Mouse (Mus musculus) kidney, adult 2 months (tissue): Measurements from ENCODE around the gene Tmc6. TPM values are rescaled to one million over a fixed set of nuclear protein-coding genes. Genes with fewer than 3 reads are reported as not detected.

Source experiments
- DNase-seq: peaks from one replicate; pipeline ENCODE4 v3.0.0; 2021
- H3K27ac ChIP-seq: fragments of 200-500 bp; 2 replicates; pipeline ENCODE4 v1.5.1; 2012; ENCODE audit warnings: low read depth, low read length, control low read depth, inconsistent platforms; ENCODE audit not compliant: insufficient read depth
- H3K27me3 ChIP-seq: fragments of 200-500 bp; replicated peaks from 2 replicates; pipeline ENCODE4 v1.6.1; 2012; ENCODE audit warnings: mild to moderate bottlenecking, moderate library complexity, low read length, inconsistent platforms; ENCODE audit not compliant: control insufficient read depth, insufficient read depth
- H3K36me3 ChIP-seq: fragments of 200-500 bp; 2 replicates; pipeline ENCODE4 v1.6.1; 2012; ENCODE audit warnings: mild to moderate bottlenecking, moderate library complexity, low read length, inconsistent platforms; ENCODE audit not compliant: control insufficient read depth, insufficient read depth
- H3K4me1 ChIP-seq: fragments of 200-500 bp; 2 replicates; pipeline ENCODE4 v1.6.1; 2011; ENCODE audit warnings: low read length; ENCODE audit not compliant: control insufficient read depth, insufficient read depth
- H3K4me3 ChIP-seq: fragments of 200-500 bp; 2 replicates; pipeline ENCODE4 v1.5.1; 2011; ENCODE audit warnings: mild to moderate bottlenecking, low read depth, low read length, control low read depth; ENCODE audit not compliant: insufficient read depth
- CTCF ChIP-seq: fragments of 200-500 bp; conservative IDR thresholded peaks from 2 replicates; pipeline ENCODE4 v1.5.1; 2011; ENCODE audit warnings: low read depth, mild to moderate bottlenecking, control low read depth, low read length, moderate library complexity, mixed read lengths; ENCODE audit not compliant: insufficient read depth, insufficient read length
- POLR2A ChIP-seq: fragments of 200-500 bp; IDR thresholded peaks from one replicate; pipeline ENCODE4 v1.6.1; 2011; ENCODE audit warnings: low read depth, low read length, control low read depth
- WGBS: fragments of 180-500 bp; shearing (Covaris S2); methylation state at CpG from one replicate; pipeline ENCODE4 v1.1.7; 2018; 5-methylcytosine and 5-hydroxymethylcytosine counted together
- polyA plus RNA-seq: library from polyadenylated mRNA; depleted of rRNA; stranded (reverse); fragments of >200 nt; gene quantifications from 2 replicates; pipeline ENCODE4 v1.2.3, GENCODE M21; 2012; rRNA removed

Tmc6 gene
- 41.2 and 48.4 TPM in 2 replicates for polyA plus RNA-seq

DNA sequence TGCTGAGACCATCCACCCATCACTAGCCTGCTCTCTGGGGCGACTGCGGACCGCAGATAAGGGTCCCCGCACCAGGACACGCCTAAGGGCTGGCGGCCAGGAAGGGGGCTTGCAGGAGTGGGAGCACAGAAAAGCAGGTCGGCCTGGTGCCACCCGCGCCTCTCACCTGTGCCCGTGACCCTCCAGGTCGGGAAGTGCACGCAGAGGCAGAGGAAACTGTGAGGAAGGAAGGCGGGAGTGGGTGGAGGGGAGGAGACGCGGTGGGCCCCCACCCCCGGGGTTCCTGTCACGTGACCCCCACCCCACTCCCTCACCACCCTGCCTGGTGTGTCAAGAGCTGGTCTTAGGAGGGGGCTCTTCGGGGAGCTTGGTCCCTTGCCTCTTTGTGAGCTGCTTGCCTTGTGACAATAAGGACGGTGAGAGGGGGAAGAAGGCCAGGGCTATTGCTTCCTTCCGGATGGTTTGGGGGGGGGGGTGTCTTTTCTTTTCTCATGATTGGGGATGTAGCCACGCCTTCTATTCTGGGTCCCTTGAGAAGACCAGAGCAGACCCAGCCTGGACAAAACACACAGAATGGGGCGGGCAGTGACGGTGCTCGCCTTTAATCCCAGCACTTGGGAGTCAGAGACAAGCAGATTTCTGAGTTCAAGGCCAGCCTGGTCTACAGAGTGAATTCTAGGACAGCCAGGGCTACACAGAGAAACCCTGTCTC is at the start of gene Tmc6, which contains the start of gene Tmc8:
TSS of gene Tmc6 (minus strand) at position 206 of the 712 bp plus-strand sequence.
TSS of gene Tmc8 (plus strand) at position 84 of the 712 bp plus-strand sequence.
- Histone ChIP-seq H3K4me3 (peak within 1 kb of the TSS; percentile 51), H3K27ac (peak within 1 kb of the TSS; percentile 74), H3K36me3 (no peaks in the 10 kb centered on the region), H3K27me3 (no peaks in the 10 kb centered on the region), H3K4me1 (peaks cover 22% of the 10 kb centered on the region)
- WGBS = 52% methylated on average over 24 of the region's 24 CpGs
- TF ChIP-seq CTCF (no peak), POLR2A (no peak)
- peak; percentile 61 for DNase-seq

- H3K4me1 ChIP-seq = peaks cover 55% of the 10 kb centered on the region
- TF ChIP-seq POLR2A = no peak
- no peak for TF ChIP-seq CTCF
- DNase-seq = no peak
- H3K36me3 ChIP-seq = no peaks in the 10 kb centered on the region
- H3K27ac ChIP-seq = peak overlapping the region; percentile 95
- WGBS = 65% methylated on average over 9 of the region's 9 CpGs
- no peaks in the 10 kb centered on the region for H3K27me3 ChIP-seq
- H3K4me3 ChIP-seq = no peak overlapping the region
These were observed 48.4 kb upstream of the Tmc6 start for GRCm38 (mm10) chr11:117830401-117830800.

- Histone ChIP-seq H3K36me3 (no peaks in the 10 kb centered on the region), H3K27ac (peak overlapping the region; percentile 99), H3K27me3 (no peaks in the 10 kb centered on the region), H3K4me3 (no peak overlapping the region), H3K4me1 (peaks cover 61% of the 10 kb centered on the region)
- DNase-seq = peak; percentile 97
- no peak for TF ChIP-seq POLR2A
- no peak for TF ChIP-seq CTCF
- 18% methylated on average over 2 of the region's 2 CpGs for WGBS
These were observed 47.7 kb upstream of the Tmc6 start for GRCm38 (mm10) chr11:117829671-117830215.

DNA sequence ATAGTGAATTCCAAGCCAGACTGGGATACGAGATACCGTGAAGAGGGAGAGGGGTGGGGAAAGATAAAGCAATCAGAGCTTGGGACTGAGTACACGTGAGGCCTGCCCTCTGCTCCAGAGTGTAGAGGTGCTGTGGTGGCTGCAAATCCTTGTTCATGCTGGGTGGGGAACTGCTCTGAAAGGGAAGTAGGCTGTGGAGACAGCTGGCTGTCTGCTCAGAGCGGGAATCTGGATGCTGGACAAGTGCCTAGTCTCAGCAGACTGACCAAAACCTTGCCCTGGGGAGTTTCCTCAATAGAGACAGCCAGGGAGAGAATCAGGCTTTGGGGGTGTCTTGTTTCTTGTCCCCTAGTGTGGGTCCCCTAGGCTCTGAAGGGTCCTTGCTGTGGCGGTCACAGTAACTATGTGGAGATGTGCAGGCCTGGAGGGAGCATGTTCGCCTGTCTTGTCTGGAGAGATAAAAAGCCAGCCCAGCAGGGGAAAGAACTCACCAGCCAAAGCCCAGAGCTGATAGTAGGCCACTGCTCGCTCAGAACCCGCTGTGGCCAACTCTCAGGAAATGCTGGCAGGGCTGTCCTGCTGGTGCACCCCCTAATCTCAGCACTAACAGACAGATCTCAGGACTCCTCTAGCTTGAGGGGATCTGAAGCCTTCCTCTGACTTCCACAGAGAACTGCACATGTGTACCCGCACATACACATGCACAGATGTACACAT is 47.0 kb upstream of the Tmc6 start:
- peaks cover 61% of the 10 kb centered on the region for H3K4me1 ChIP-seq
- WGBS = 37% methylated on average over 9 of the region's 9 CpGs
- no peaks in the 10 kb centered on the region for H3K27me3 ChIP-seq
- no peak for TF ChIP-seq POLR2A
- TF ChIP-seq CTCF = no peak
- no peaks in the 10 kb centered on the region for H3K36me3 ChIP-seq
- H3K4me3 ChIP-seq = no peak overlapping the region
- peak; percentile 78 for DNase-seq
- H3K27ac ChIP-seq = peak overlapping the region; percentile 99

DNA sequence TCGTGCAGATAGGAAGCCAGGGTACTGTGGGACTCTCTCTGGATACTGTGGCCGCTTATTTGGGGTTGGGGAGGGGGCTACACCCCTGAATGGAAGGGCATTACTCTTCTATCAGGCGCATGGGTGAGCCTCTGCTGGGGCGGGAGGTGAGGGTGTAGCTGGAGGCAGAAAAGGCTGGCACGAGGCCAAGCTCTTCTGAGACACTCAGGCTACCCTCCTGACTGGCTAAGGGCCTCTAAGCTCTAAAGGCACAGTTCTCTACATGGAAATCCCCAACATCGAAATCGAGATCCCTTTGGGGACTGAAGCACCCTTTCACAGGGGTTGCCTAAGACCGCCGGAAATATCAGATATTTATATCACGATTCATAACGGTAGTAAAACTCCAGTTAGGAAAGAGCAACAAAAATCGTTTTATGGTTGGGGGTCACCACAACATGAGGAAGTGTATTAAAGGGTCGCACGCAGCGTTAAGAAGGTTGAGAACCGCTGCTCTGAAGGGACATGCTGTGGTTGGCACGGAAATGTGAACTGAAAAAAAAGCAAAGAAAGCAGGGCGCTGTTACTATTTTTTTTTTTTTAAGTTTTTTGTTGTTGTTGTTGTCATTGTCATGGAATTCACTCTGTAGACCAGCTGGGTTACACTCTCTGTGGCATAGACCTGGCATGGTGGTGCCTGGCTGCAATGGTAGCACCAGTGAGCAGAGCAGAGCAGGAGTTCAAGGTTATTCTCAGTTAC is 46.3 kb upstream of the Tmc6 start:
- Histone ChIP-seq H3K4me3 (no peak overlapping the region), H3K27me3 (no peaks in the 10 kb centered on the region), H3K4me1 (peaks cover 61% of the 10 kb centered on the region), H3K27ac (peak overlapping the region; percentile 99), H3K36me3 (no peaks in the 10 kb centered on the region)
- TF ChIP-seq CTCF (no peak), POLR2A (no peak)
- 50% methylated on average over 18 of the region's 18 CpGs for WGBS
- DNase-seq = peak; percentile 63

DNA sequence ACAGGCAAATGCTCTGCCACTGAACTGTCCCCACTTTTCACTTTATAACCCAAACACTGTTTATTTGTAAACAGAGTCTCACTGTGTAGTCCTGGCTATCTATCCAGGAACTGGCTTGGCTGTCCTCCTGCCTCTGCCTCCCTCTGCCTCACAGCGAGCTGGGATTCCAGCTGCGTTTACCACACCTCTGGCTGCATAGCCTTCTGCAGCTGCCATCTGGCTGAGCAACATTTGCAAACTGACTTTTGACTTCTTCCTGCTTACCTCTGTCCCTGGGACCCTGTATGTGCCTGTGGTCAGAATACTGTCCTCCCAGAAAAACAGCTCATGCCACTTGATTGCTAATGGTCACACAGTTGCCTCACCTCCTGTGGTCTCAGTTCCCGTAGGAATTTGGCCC is 45.4 kb upstream of the Tmc6 start:
- peak overlapping the region; percentile 99 for H3K27ac ChIP-seq
- no peaks in the 10 kb centered on the region for H3K27me3 ChIP-seq
- no peak for TF ChIP-seq POLR2A
- no peak for TF ChIP-seq CTCF
- no peak for DNase-seq
- 64% methylated on average over 3 of the region's 3 CpGs for WGBS
- H3K36me3 ChIP-seq = no peaks in the 10 kb centered on the region
- no peak overlapping the region for H3K4me3 ChIP-seq
- peaks cover 61% of the 10 kb centered on the region for H3K4me1 ChIP-seq
